In the genomic region with DNA sequence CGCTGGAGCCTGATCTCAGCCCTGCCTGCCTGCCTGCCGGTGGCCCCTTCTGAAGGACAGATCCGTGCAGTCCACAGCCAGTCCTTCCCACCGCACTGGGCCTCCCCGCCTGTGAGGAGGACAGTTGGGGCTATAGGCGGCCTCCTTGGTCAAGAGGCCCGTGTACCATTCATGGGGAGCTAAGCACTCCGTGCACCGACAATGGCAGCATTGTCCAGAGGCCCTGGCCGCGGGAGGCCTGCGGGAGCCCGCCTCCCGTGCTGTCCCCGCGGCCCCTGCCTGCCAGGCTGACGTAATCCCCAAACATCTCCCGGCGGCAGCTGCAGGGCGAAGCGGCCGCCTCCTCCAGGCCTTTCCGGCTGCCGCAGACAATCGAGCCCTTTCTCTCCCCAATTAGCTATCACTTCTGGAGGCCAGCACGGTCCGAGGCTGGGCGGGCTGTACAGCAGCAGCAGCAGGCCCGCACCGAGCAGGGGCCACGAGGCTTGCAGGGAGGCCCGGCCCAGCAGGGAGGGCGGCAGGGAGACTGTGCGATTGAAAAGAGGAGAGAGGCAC, we compare ENCODE assay signal across 8 mouse cellular contexts. TPM values are rescaled to one million over a fixed set of nuclear protein-coding genes. Genes with fewer than 3 reads are reported as not detected.
DNase-seq lines count a peak whose midpoint lies in the region; ATAC-seq lines count a peak whose summit lies in the region.

No protein-coding gene starts in this region.

- H3K9me3 ChIP-seq in hindbrain, embryonic 15.5 days: no peaks in the 10 kb centered on the region

- H3K9ac ChIP-seq in hindbrain, embryonic 15.5 days: peak overlapping the region; percentile 41

- peak overlapping the region; percentile 78 for H3K27ac ChIP-seq in hindbrain, embryonic 15.5 days (replicated peaks)
- peak overlapping the region; percentile 12; the same call in 1 of the 2 replicates for H3K27ac ChIP-seq in macrophage

- ATAC-seq in common myeloid progenitor, adult 5-6 weeks (replicated peaks; ENCODE audit: low read depth, poor library complexity, severe bottlenecking): peak; percentile 53
- peak; percentile 94 for ATAC-seq in hindbrain, embryonic 15.5 days (ENCODE audit: low FRiP score, low read depth)
- ATAC-seq in erythroid progenitor cell, adult 5-6 weeks (replicated peaks; ENCODE audit: low FRiP score, poor library complexity, severe bottlenecking): no peak

- H3K4me3 ChIP-seq in hindbrain, embryonic 15.5 days: no peak overlapping the region
- H3K4me3 ChIP-seq in macrophage (ENCODE audit: inconsistent target): no peak overlapping the region

- DNase-seq in adrenal gland, adult 18-20 months (ENCODE audit: low spot score in 2 of 2): peak; percentile 63 to 65
- DNase-seq in gastrocnemius, adult 8-10 months (ENCODE audit: low spot score in 2 of 2): peak; percentile 37 to 55
- DNase-seq in left cerebral cortex, postnatal 10 days (ENCODE audit: extremely low spot score in 1 of 2, low spot score in 2 of 2): peak; percentile 63 to 84
- DNase-seq in right cerebral cortex, postnatal 10 days (ENCODE audit: low spot score in 2 of 2): peak; percentile 83 to 85

- H3K27me3 ChIP-seq in hindbrain, embryonic 15.5 days: no peaks in the 10 kb centered on the region

- H3K79me2 ChIP-seq in macrophage (ENCODE audit: inconsistent target): no peaks in the 10 kb centered on the region

- peak overlapping the region; percentile 42 for H3K4me2 ChIP-seq in hindbrain, embryonic 15.5 days

- H3K36me3 ChIP-seq in hindbrain, embryonic 15.5 days: no peaks in the 10 kb centered on the region
- no peaks in the 10 kb centered on the region for H3K36me3 ChIP-seq in macrophage (ENCODE audit: inconsistent target)

- under 1% methylated on average over 34 of the region's 34 CpGs for WGBS in hindbrain, embryonic 15.5 days
- 29% methylated on average over 29 of the region's 34 CpGs for WGBS in macrophage (ENCODE audit: missing documents)

- intact Hi-C loops in left cerebral cortex, postnatal 10 days (cut with DNase I): no loop called here

- peaks cover 16% of the 10 kb centered on the region for H3K4me1 ChIP-seq in hindbrain, embryonic 15.5 days (replicated peaks)

RNA-seq across cellular contexts. Expression of gene 1810010D01Rik, which starts 1.8 kb away (rescaled TPM):
- not detected for total RNA-seq in adrenal gland, adult 18-20 months (2021)
- not detected in 2 replicates for total RNA-seq in common myeloid progenitor, adult 5-6 weeks (2017)
- total RNA-seq in gastrocnemius, adult 8-10 months (2022): not detected
- not detected in 2 replicates for polyA plus RNA-seq in hindbrain, embryonic 15.5 days (2015; fragmentation: Nextera tagmentation; extraction: Ambion mirVana)
- total RNA-seq in left cerebral cortex, postnatal 10 days (2021): under 1 TPM in 1 of 2 experiments, not detected in 1; 0.73 TPM
- total RNA-seq in macrophage (2018; cell fraction: chromatin; rRNA removed): 10 to 100 TPM in 25 of 26 experiments, 1 to 10 TPM in 1; 8.7 to 72.3 (median 42.7) TPM
- 1 to 10 TPM in 4 of 26 experiments, under 1 TPM in 14, not detected in 8; 0.14 to 2.5 (median 0.49) TPM for total RNA-seq in macrophage (2018; cell fraction: cytosol; rRNA removed)
- total RNA-seq in macrophage (2018; cell fraction: nucleus; rRNA removed): 10 to 100 TPM in 23 of 26 experiments, 1 to 10 TPM in 3; 5.1 to 36.9 (median 20.4) TPM
- polyA plus RNA-seq in macrophage (2018): 2.7 TPM in 1 of 3 replicates, not detected in the others
- total RNA-seq in erythroid progenitor cell, adult 5-6 weeks (2015; ENCODE audit: low replicate concordance): not detected in 2 replicates
- not detected in 2 replicates for total RNA-seq in erythroid progenitor cell, adult 5-6 weeks (2017; ENCODE audit: low replicate concordance)
